ENCODE assay signal across 9 mouse cellular contexts in genomic region chr10:63574100-63574609, GRCm38 (mm10).
DNase-seq lines count a peak whose midpoint lies in the region; ATAC-seq and TF ChIP-seq lines count a peak whose summit lies in the region.
"Had no signal": no experiment of that assay in that cellular context is flagged by ENCODE, and none has a peak within 500 bp of the region (broad histone marks: within the 10 kb centered on the region; RNA-seq: fewer than 3 reads in every experiment).

No protein-coding gene starts in this region.

- TF ChIP-seq CTCF in stomach, postnatal 0 days (IDR thresholded peaks at IDR 0.05; ENCODE audit: low read depth): peak; percentile 61

- H3K4me1 ChIP-seq in limb, embryonic 10.5 days: no peaks in the 10 kb centered on the region
- no peaks in the 10 kb centered on the region for H3K4me1 ChIP-seq in stomach, postnatal 0 days (replicated peaks; ENCODE audit: control insufficient read depth, insufficient read depth)
- H3K4me1 ChIP-seq: stomach, embryonic 15.5 days had no signal

- no peak overlapping the region for H3K27ac ChIP-seq in limb, embryonic 10.5 days
- H3K27ac ChIP-seq in stomach, postnatal 0 days (replicated peaks): no peak overlapping the region
- H3K27ac ChIP-seq: stomach, embryonic 15.5 days had no signal

- 0 out of 2 replicates have a peak, but pooled peaks have one; percentile 52 for ATAC-seq in common myeloid progenitor, adult 5-6 weeks (replicated peaks; ENCODE audit: low read depth, poor library complexity, severe bottlenecking)
- no peak for ATAC-seq in stomach, postnatal 0 days (ENCODE audit: low FRiP score, low TSS enrichment)

- no peak overlapping the region for H3K9ac ChIP-seq in stomach, postnatal 0 days (ENCODE audit: low read length)
- H3K9ac ChIP-seq: stomach, embryonic 15.5 days had no signal

- H3K4me2 ChIP-seq in stomach, postnatal 0 days (replicated peaks; ENCODE audit: low read depth): no peak overlapping the region
- H3K4me2 ChIP-seq: stomach, embryonic 15.5 days had no signal

- no peaks in the 10 kb centered on the region for H3K27me3 ChIP-seq in limb, embryonic 10.5 days (ENCODE audit: low read depth, poor library complexity, severe bottlenecking)
- no peaks in the 10 kb centered on the region for H3K27me3 ChIP-seq in stomach, postnatal 0 days (ENCODE audit: control insufficient read depth, insufficient read depth, low read length)
- H3K27me3 ChIP-seq: stomach, embryonic 15.5 days had no signal

- WGBS in limb, embryonic 10.5 days: 88% methylated on average over 7 of the region's 7 CpGs
- 79% methylated on average over 7 of the region's 7 CpGs for WGBS in stomach, postnatal 0 days

- H3K36me3 ChIP-seq in limb, embryonic 10.5 days: no peaks in the 10 kb centered on the region
- H3K36me3 ChIP-seq in stomach, postnatal 0 days (ENCODE audit: control insufficient read depth, insufficient read depth, low read length): no peaks in the 10 kb centered on the region
- H3K36me3 ChIP-seq: stomach, embryonic 15.5 days had no signal

- no peak for TF ChIP-seq EP300 in stomach, postnatal 0 days (optimal IDR thresholded peaks at IDR 0.05)

- H3K9me3 ChIP-seq in limb, embryonic 10.5 days (replicated peaks): no peaks in the 10 kb centered on the region
- no peaks in the 10 kb centered on the region for H3K9me3 ChIP-seq in stomach, postnatal 0 days (ENCODE audit: control insufficient read depth, low read length)
- H3K9me3 ChIP-seq: stomach, embryonic 15.5 days had no signal

- H3K4me3 ChIP-seq in limb, embryonic 10.5 days: no peak overlapping the region
- H3K4me3 ChIP-seq in stomach, postnatal 0 days (ENCODE audit: low read depth, low read length): no peak overlapping the region
- H3K4me3 ChIP-seq: stomach, embryonic 15.5 days had no signal

- peak; percentile 4 for DNase-seq in cerebellum, adult 9-10 months
- no peak for DNase-seq in cerebellum, adult 11-12 months
- DNase-seq in left cerebral cortex, postnatal 14 days (ENCODE audit: low spot score in 2 of 2): peak; percentile 31 to 47
- DNase-seq in left cerebral cortex, adult 11 months (ENCODE audit: low spot score): no peak
- DNase-seq in limb, embryonic 10.5 days (ENCODE audit: low spot score): peak; percentile 43
- no peak for DNase-seq in stomach, postnatal 0 days (ENCODE audit: low spot score)
- DNase-seq in urinary bladder, postnatal 10 days (ENCODE audit: low spot score): no peak

- intact Hi-C loops in left cerebral cortex, postnatal 14 days (cut with DNase I): loop anchor here (5.0 kb wide), 1 partner anchor 152 kb away; the partner anchor contains the start of gene Gm7075

Comparison
In these comparisons a context has a peak if more than half of its experiments do, and no peak if none do; other contexts are left out.
1. DNase-seq: peak in cerebellum, adult 9-10 months (single experiment), left cerebral cortex, postnatal 14 days (2 of 2) and limb, embryonic 10.5 days (single experiment); none in cerebellum, adult 11-12 months (single experiment), left cerebral cortex, adult 11 months (single experiment), stomach, postnatal 0 days (single experiment) and urinary bladder, postnatal 10 days (single experiment).